Mouse (Mus musculus): Measurements from ENCODE around the gene Btbd11.

The Btbd11 gene

GRCm38 (mm10) chr10:85475642-85476345, 89.2 kb downstream of the Btbd11 start:
- no peak for DNase-seq (ENCODE audit: low spot score)

GRCm38 (mm10) chr10:85479959-85480625, 93.5 kb downstream of the Btbd11 start:
- DNase-seq (ENCODE audit: low spot score) = no peak

GRCm38 (mm10) chr10:85481106-85481505, 94.5 kb downstream of the Btbd11 start:
- DNase-seq (ENCODE audit: low spot score) = no peak

- no peak for DNase-seq (ENCODE audit: low spot score)
Measured at GRCm38 (mm10) chr10:85482064-85482473, 95.5 kb downstream of the Btbd11 start.

GRCm38 (mm10) chr10:85482480-85482879, 95.9 kb downstream of the Btbd11 start:
- no peak for DNase-seq (ENCODE audit: low spot score)

- no peak for DNase-seq (ENCODE audit: low spot score)
Measured at GRCm38 (mm10) chr10:85486456-85486855, 99.8 kb downstream of the Btbd11 start.

GRCm38 (mm10) chr10:85492583-85492982, 106.0 kb downstream of the Btbd11 start:
- DNase-seq (ENCODE audit: low spot score) = no peak

- DNase-seq (ENCODE audit: low spot score) = no peak
Measured at GRCm38 (mm10) chr10:85496358-85496757, 109.7 kb downstream of the Btbd11 start.

- DNase-seq (ENCODE audit: low spot score) = no peak
Measured at GRCm38 (mm10) chr10:85496981-85497380, 110.4 kb downstream of the Btbd11 start.

- no peak for DNase-seq (ENCODE audit: low spot score)
Measured at GRCm38 (mm10) chr10:85497931-85498330, 111.3 kb downstream of the Btbd11 start.

GRCm38 (mm10) chr10:85500573-85501155, 114.0 kb downstream of the Btbd11 start:
- no peak for DNase-seq (ENCODE audit: low spot score)

- no peak for DNase-seq (ENCODE audit: low spot score)
Measured at GRCm38 (mm10) chr10:85501966-85502566, 115.5 kb downstream of the Btbd11 start.

GRCm38 (mm10) chr10:85502656-85503055, 116.0 kb downstream of the Btbd11 start:
- DNase-seq (ENCODE audit: low spot score) = no peak

GRCm38 (mm10) chr10:85503453-85503852, 116.8 kb downstream of the Btbd11 start:
- no peak for DNase-seq (ENCODE audit: low spot score)

GRCm38 (mm10) chr10:85507270-85508050, 120.8 kb downstream of the Btbd11 start:
- DNase-seq (ENCODE audit: low spot score) = no peak

GRCm38 (mm10) chr10:85508193-85508794, 121.7 kb downstream of the Btbd11 start:
- no peak for DNase-seq (ENCODE audit: low spot score)

- DNase-seq (ENCODE audit: low spot score) = no peak
Measured at GRCm38 (mm10) chr10:85509000-85509399, 122.4 kb downstream of the Btbd11 start.

GRCm38 (mm10) chr10:85510329-85510728, 123.7 kb downstream of the Btbd11 start:
- no peak for DNase-seq (ENCODE audit: low spot score)

GRCm38 (mm10) chr10:85512808-85513207, 126.2 kb downstream of the Btbd11 start:
- DNase-seq (ENCODE audit: low spot score) = no peak

- no peak for DNase-seq (ENCODE audit: low spot score)
Measured at GRCm38 (mm10) chr10:85517223-85518110, 130.9 kb downstream of the Btbd11 start.

- DNase-seq (ENCODE audit: low spot score) = no peak
Measured at GRCm38 (mm10) chr10:85518111-85518409, 131.4 kb downstream of the Btbd11 start.
